23 mouse cellular contexts compared by ENCODE assay signal in genomic region chr19:16562676-16563075, GRCm38 (mm10).
"Had no signal": no experiment of that assay in that cellular context is flagged by ENCODE, and none has a peak within 500 bp of the region (broad histone marks: within the 10 kb centered on the region; RNA-seq: fewer than 3 reads in every experiment).

No protein-coding gene starts in this region.

- H3K9ac ChIP-seq: liver, embryonic 14.5 days; liver, postnatal 0 days; lung, embryonic 15.5 days; midbrain, embryonic 13.5 days; neural tube, embryonic 13.5 days had no signal

- H3K27ac ChIP-seq: kidney, postnatal 0 days; layer of hippocampus, adult 2 months; liver, embryonic 14.5 days; lung, embryonic 15.5 days; midbrain, embryonic 10.5 days; midbrain, embryonic 13.5 days; neural tube, embryonic 13.5 days had no signal

- H3K36me3 ChIP-seq: lung, embryonic 15.5 days; midbrain, embryonic 10.5 days; midbrain, embryonic 13.5 days; neural tube, embryonic 13.5 days had no signal

- H3K9me3 ChIP-seq: lung, embryonic 15.5 days; megakaryocyte, embryonic 14.5 days; midbrain, embryonic 10.5 days; midbrain, embryonic 13.5 days; neural tube, embryonic 13.5 days had no signal

- H3K4me1 ChIP-seq: megakaryocyte, embryonic 14.5 days; midbrain, embryonic 10.5 days; midbrain, embryonic 13.5 days; neural tube, embryonic 13.5 days had no signal

- H3K4me2 ChIP-seq: liver, embryonic 11.5 days; lung, embryonic 15.5 days; midbrain, embryonic 13.5 days; neural tube, embryonic 13.5 days had no signal

- H3K27me3 ChIP-seq: lung, embryonic 15.5 days; midbrain, embryonic 13.5 days; neural tube, embryonic 13.5 days had no signal

- H3K4me3 ChIP-seq: layer of hippocampus, adult 2 months; lung, embryonic 15.5 days; megakaryocyte, embryonic 14.5 days; midbrain, embryonic 10.5 days; midbrain, embryonic 13.5 days; myocyte; neural tube, embryonic 13.5 days had no signal

- DNase-seq: kidney, adult 2 months; kidney, postnatal 25 days; layer of hippocampus, adult 9-11 months; liver, postnatal 0 days; lung, postnatal 10 days; lung, postnatal 36 days; retina, postnatal 1 day; right cerebral cortex, postnatal 25 days; spleen, adult 18-20 months; thymus, adult 18-20 months; thymus, postnatal 36 days had no signal

- ATAC-seq: intestine, postnatal 0 days; liver, postnatal 0 days; midbrain, embryonic 13.5 days; midbrain, embryonic 16.5 days had no signal
